Comparison of ENCODE assay signal across 9 mouse cellular contexts in the genomic region with DNA sequence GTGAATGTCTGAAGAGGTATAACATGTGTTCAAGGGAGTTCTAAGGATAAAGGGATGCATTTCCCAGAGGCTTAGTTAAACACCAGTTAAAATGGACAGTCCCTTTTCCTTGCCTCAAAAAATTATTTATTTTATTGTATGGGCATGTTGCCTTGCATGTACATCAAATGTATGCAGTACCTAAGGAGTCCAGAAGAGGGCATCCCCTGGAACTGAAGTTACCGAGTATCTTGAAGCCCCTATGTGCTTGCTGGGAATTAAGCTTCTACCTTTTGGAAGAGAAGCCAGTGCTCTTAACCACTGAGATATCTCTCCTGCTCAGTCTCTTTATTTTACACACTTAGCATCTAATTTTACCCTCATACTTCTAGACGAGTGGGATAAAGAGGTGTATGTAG.
DNase-seq lines count a peak whose midpoint lies in the region; TF ChIP-seq lines count a peak whose summit lies in the region.
"Had no signal": no experiment of that assay in that cellular context is flagged by ENCODE, and none has a peak within 500 bp of the region (broad histone marks: within the 10 kb centered on the region; RNA-seq: fewer than 3 reads in every experiment).

No protein-coding gene starts in this region.

- intact Hi-C loops in left cerebral cortex, postnatal 10 days (cut with DNase I), result no loop called here

- TF ChIP-seq CTCF in layer of hippocampus, adult 2 months (conservative IDR thresholded peaks at IDR 0.05), result peak; percentile 68

- no peak overlapping the region for H3K4me3 ChIP-seq in layer of hippocampus, adult 2 months

- no peak for DNase-seq in layer of hippocampus, adult 2 months (ENCODE audit: low spot score in 2 of 2)
- DNase-seq in layer of hippocampus, adult 11-12 months (ENCODE audit: low spot score), result no peak
- DNase-seq in CD4-positive helper T cell, adult 2 months (ENCODE audit: low read depth, low spot score), result peak; percentile 36
- peak; percentile 33 for DNase-seq in MN1 (ENCODE audit: low spot score)
- peak; percentile 41 for DNase-seq in forelimb bud, embryonic 11.5 days (ENCODE audit: low read depth, low spot score)
- no peak for DNase-seq in adrenal gland, postnatal 14 days
- DNase-seq in left cerebral cortex, postnatal 10 days (ENCODE audit: extremely low spot score in 1 of 2, low spot score in 2 of 2), result no peak
- DNase-seq in frontal cortex, postnatal 25 days (ENCODE audit: low spot score in 2 of 2), result no peak
- DNase-seq: gastrocnemius, postnatal 10 days had no signal

- peak overlapping the region; percentile 67 for H3K27ac ChIP-seq in layer of hippocampus, adult 2 months

Comparison
In these comparisons a context has a peak if more than half of its experiments do, and no peak if none do; other contexts are left out.
1. DNase-seq: peak in CD4-positive helper T cell, adult 2 months (single experiment), MN1 (single experiment) and forelimb bud, embryonic 11.5 days (single experiment); none in layer of hippocampus, adult 2 months (0 of 2), layer of hippocampus, adult 11-12 months (single experiment), adrenal gland, postnatal 14 days (single experiment), left cerebral cortex, postnatal 10 days (0 of 2) and frontal cortex, postnatal 25 days (0 of 2).